Mouse (Mus musculus) small intestine, adult 2 months (tissue): ENCODE data around the gene Gm42742.

Experiments
- CTCF ChIP-seq: fragments of 200-500 bp; IDR thresholded peaks from 2 replicates; pipeline ENCODE4 v1.5.1; 2012; ENCODE audit warnings: low read depth, mild to moderate bottlenecking, control low read depth, inconsistent platforms, low read length, moderate library complexity, mixed read lengths; ENCODE audit not compliant: insufficient replicate concordance, insufficient read length; ENCODE audit errors: extremely low read depth
- POLR2A ChIP-seq: fragments of 200-500 bp; IDR thresholded peaks from 2 replicates; pipeline ENCODE4 v1.6.1; 2012; ENCODE audit warnings: low read depth, mild to moderate bottlenecking, control low read depth, inconsistent platforms, low read length, moderate library complexity

GRCm38 (mm10) chr7:126983113-126983512 lies 37.8 kb downstream of the Gm42742 start:
- TF ChIP-seq POLR2A = no peak
- TF ChIP-seq CTCF = no peak
